Mouse (Mus musculus): Measurements from ENCODE around the gene Lgals1. TPM values are rescaled to one million over a fixed set of nuclear protein-coding genes. Genes with fewer than 3 reads are reported as not detected.

Gene Lgals1
- polyA plus RNA-seq, 1 experiment, result 251 TPM

DNA sequence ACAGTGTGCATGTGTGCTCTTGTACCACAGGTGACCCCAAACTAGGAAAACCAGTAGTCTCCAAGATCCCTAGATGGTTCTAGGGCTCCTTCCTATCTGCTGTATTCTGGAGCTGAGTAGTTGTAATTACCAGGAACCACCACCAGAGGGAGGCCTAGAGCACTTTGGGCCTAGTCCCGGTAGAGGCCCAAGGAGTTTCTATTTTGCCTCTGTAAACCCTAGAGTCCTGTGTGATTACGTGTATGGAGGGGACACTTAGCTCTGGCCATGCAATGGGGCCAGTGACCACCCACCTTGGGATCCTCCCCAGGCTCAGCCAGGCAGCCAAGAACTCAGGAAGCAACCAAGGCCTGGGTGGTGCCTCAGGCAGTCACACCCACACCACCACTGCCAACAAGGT lies 23.3 kb upstream of the Lgals1 start:
- WGBS, result 4% methylated on average over 2 of the region's 2 CpGs
- H3K4me1 ChIP-seq (ENCODE audit: control insufficient read depth, insufficient read depth, low read length), result peaks cover 3% of the 10 kb centered on the region
- no peak overlapping the region for H3K4me3 ChIP-seq (replicated peaks; ENCODE audit: extremely low read depth, low read depth, low read length)
- peak; percentile 79 for DNase-seq
- TF ChIP-seq POLR2A (IDR thresholded peaks at IDR 0.05; ENCODE audit: borderline replicate concordance, extremely low read depth, low read depth, low read length) (no peak), CTCF (IDR thresholded peaks at IDR 0.05; ENCODE audit: insufficient read depth, low read length) (peak; percentile 86)

DNA sequence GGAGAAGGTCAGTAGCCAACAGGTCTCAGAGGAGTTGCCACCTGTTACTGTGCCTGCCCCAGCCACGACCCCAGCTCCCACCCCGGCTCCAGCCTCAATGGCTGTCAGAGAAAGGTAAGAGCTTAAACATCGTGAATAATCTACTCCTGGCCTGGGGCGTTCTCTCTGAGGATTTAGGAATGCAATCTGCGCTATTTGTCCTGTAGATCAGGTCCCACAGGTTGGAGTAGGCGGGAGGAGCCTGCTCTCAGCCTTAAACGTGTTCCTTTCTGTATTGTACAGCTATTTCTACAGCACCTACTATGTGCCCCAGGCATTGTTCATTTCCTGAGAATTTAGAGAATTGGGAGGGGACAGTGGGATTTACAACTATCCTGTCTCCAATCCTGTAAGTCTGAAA lies 18.1 kb upstream of the Lgals1 start:
- WGBS, result 81% methylated on average over 7 of the region's 7 CpGs
- DNase-seq, result no peak
- H3K4me3 ChIP-seq (replicated peaks; ENCODE audit: extremely low read depth, low read depth, low read length), result no peak overlapping the region
- peaks cover 2% of the 10 kb centered on the region for H3K4me1 ChIP-seq (ENCODE audit: control insufficient read depth, insufficient read depth, low read length)
- TF ChIP-seq CTCF (IDR thresholded peaks at IDR 0.05; ENCODE audit: insufficient read depth, low read length), result no peak
- TF ChIP-seq POLR2A (IDR thresholded peaks at IDR 0.05; ENCODE audit: borderline replicate concordance, extremely low read depth, low read depth, low read length), result no peak

DNA sequence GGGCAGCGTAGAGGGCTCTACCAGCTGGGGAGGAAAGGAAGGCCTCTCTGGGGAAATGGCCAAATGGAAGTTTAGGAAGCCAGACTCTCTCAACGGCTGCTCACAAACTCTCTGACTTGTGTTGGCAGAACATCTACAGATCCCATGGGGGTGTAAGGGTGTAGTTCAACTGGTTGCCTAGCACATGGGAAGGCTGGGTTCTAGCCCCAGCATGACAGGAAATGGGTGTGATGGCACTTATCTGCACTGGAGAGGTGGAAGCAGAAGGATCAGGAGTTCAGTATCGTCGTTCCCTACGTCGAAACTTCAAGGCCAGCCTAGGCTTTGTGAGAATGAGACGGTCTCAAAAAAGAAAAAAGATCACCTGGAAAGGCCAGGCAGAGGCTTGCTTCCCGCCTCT lies 17.5 kb upstream of the Lgals1 start:
- H3K4me1 ChIP-seq (ENCODE audit: control insufficient read depth, insufficient read depth, low read length), result no peaks in the 10 kb centered on the region
- H3K4me3 ChIP-seq (replicated peaks; ENCODE audit: extremely low read depth, low read depth, low read length), result no peak overlapping the region
- WGBS, result 67% methylated on average over 8 of the region's 8 CpGs
- DNase-seq, result no peak
- no peak for TF ChIP-seq POLR2A (IDR thresholded peaks at IDR 0.05; ENCODE audit: borderline replicate concordance, extremely low read depth, low read depth, low read length)
- TF ChIP-seq CTCF (IDR thresholded peaks at IDR 0.05; ENCODE audit: insufficient read depth, low read length), result no peak

DNA sequence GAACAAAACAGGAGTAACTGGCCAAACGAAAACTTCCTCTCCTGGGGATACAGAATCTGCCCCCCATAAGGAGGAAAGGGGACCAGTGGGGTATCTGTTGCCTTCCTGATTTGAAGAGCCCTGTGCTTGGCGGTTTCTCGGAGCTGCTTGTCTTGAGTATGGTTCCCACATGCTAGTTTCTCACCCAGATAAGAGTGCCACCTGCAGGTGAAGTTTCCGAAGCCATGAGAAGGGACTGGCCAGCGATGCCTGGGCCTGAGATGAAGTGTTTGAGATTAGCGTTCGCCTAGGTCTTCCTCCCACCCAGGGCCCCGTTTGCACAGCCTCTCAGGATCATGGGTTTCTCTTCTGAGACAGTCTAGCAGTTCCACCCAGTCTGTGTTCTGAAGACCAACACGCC lies 14.5 kb upstream of the Lgals1 start:
- no peak for DNase-seq
- WGBS, result 38% methylated on average over 9 of the region's 9 CpGs
- Histone ChIP-seq H3K4me1 (ENCODE audit: control insufficient read depth, insufficient read depth, low read length) (no peaks in the 10 kb centered on the region; the same call in 1 of the 2 replicates), H3K4me3 (replicated peaks; ENCODE audit: extremely low read depth, low read depth, low read length) (no peak overlapping the region)
- TF ChIP-seq POLR2A (IDR thresholded peaks at IDR 0.05; ENCODE audit: borderline replicate concordance, extremely low read depth, low read depth, low read length) (no peak), CTCF (IDR thresholded peaks at IDR 0.05; ENCODE audit: insufficient read depth, low read length) (peak; percentile 32; the same call in 1 of the 2 replicates)

DNA sequence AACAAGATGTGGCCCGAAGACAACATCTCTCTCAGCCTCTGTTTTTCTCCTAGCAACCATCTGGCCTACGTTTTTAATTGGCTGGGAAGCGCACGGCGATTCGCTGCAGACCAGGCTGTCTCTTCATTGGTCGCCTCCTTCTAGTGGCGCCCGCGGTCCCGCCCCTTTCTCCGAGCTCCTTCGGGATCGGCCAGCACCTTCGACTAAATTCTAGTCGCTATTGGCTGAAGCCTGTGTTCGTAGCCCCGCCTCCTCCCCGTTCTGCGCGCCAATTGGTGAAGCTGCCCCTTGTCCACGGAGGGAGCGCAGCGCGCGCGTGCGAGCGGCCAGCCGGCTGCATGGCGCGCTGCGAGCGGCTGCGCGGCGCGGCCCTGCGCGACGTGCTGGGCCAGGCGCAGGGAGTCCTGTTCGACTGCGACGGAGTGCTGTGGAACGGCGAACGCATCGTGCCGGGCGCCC lies 12.9 kb upstream of the Lgals1 start, which contains the start of gene Pdxp:
Pdxp (plus strand) TSS at position 288 of the 459 bp plus-strand sequence.
- WGBS, result under 1% methylated on average over 51 of the region's 51 CpGs
- peak; percentile 74 for DNase-seq

DNA sequence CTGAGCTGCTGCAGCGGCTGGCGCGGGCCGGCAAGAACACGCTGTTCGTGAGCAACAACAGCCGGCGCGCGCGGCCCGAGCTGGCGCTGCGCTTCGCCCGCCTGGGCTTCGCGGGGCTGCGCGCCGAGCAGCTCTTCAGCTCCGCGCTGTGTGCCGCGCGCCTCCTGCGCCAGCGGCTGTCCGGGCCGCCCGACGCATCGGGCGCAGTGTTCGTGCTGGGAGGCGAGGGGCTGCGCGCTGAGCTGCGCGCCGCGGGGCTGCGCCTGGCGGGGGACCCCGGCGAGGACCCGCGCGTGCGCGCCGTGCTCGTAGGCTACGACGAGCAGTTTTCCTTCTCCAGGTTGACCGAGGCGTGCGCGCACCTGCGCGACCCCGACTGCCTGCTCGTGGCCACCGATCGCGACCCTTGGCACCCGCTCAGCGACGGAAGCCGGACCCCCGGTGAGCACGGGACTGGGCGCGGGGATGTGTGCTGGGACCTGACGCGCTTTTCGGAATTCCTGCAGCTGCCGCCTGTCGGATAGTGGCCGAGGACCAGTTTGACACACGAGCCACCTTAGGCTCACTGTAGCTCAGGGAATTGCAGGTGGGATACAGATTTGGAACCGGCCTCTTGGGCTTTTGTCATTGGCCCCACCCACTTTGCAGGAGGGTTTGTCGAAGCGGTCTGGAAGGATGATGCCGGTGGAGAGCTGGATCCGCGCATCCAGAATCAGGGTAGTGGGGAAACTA lies 12.3 kb upstream of the Lgals1 start:
- peak; percentile 18 for DNase-seq

More for the DNA sequence above, 12.9 kb upstream of the Lgals1 start, which contains the start of gene Pdxp:
- Histone ChIP-seq H3K4me1 (ENCODE audit: control insufficient read depth, insufficient read depth, low read length) (no peaks in the 10 kb centered on the region; the same call in 1 of the 2 replicates), H3K4me3 (replicated peaks; ENCODE audit: extremely low read depth, low read depth, low read length) (peak within 1 kb of the TSS; percentile 36)
- no peak for TF ChIP-seq CTCF (IDR thresholded peaks at IDR 0.05; ENCODE audit: insufficient read depth, low read length)
- peak; percentile 23; the same call in 1 of the 2 replicates for TF ChIP-seq POLR2A (IDR thresholded peaks at IDR 0.05; ENCODE audit: borderline replicate concordance, extremely low read depth, low read depth, low read length)

DNA sequence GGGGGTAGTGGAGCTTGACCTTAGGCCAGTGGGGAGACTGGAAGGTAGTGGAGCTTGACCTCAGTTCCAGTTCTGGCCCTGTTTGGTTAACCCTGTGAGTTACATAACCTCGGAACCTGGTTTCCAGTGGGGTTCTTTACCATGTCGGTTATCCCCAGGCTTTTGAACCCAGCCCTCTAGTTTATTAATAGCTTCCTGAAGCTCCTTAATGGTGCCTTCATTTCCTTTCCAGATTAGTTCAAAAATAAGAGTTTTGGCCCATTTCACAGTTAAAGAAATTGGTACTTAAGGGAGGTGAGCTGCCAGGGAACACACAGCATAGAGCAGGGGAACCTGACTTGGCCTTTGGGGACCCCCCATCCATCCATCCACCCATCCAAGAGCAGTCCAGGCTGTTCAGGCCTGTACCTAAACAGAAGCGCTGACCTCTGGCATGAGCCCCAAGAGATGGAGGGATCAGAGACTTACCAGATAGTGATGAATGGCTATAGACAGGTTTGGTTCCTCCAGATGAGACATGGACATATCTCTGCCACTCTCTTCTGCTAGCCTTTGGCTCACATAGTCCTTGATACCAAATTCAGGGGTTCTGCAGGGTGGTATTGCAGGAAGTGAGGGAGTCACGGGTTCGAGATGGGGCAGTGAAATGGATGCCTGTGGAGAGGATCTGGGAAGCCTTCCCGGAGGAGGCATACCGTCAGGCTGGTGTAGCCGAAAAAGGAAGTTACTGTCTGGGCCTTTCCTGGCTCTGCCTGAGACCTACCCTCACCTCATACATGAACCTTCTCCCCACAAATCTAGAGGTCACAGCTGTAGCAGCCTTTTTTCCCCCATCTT lies 11.5 kb upstream of the Lgals1 start:
- no peak for DNase-seq
- no peak for TF ChIP-seq POLR2A (IDR thresholded peaks at IDR 0.05; ENCODE audit: borderline replicate concordance, extremely low read depth, low read depth, low read length)
- TF ChIP-seq CTCF (IDR thresholded peaks at IDR 0.05; ENCODE audit: insufficient read depth, low read length), result no peak
- no peaks in the 10 kb centered on the region; the same call in 1 of the 2 replicates for H3K4me1 ChIP-seq (ENCODE audit: control insufficient read depth, insufficient read depth, low read length)
- WGBS, result 55% methylated on average over 8 of the region's 8 CpGs
- H3K4me3 ChIP-seq (replicated peaks; ENCODE audit: extremely low read depth, low read depth, low read length), result no peak overlapping the region

More for the DNA sequence above, 12.3 kb upstream of the Lgals1 start:
- TF ChIP-seq CTCF (IDR thresholded peaks at IDR 0.05; ENCODE audit: insufficient read depth, low read length) (no peak), POLR2A (IDR thresholded peaks at IDR 0.05; ENCODE audit: borderline replicate concordance, extremely low read depth, low read depth, low read length) (no peak)
- Histone ChIP-seq H3K4me1 (ENCODE audit: control insufficient read depth, insufficient read depth, low read length) (no peaks in the 10 kb centered on the region; the same call in 1 of the 2 replicates), H3K4me3 (replicated peaks; ENCODE audit: extremely low read depth, low read depth, low read length) (peak overlapping the region; percentile 36)
- 2% methylated on average over 83 of the region's 87 CpGs for WGBS

DNA sequence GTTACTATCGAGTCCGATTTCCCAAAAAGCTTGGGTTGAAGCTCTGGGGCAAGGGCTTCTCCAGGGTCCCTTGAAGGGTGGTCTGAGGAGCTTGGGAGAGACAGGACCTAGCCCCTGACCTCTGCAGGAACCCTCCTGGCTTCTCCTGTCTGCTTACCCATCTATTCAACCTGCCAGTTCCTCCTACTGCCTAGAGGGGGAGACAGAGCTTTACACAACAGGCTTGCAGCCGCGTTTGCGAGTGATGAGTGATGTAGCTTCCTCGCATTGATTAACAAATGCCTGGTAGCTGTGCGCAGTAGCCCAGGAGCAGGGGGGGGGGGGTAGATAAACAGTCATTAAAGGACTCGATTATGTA lies 10.9 kb upstream of the Lgals1 start:
- no peaks in the 10 kb centered on the region; the same call in 1 of the 2 replicates for H3K4me1 ChIP-seq (ENCODE audit: control insufficient read depth, insufficient read depth, low read length)
- TF ChIP-seq POLR2A (IDR thresholded peaks at IDR 0.05; ENCODE audit: borderline replicate concordance, extremely low read depth, low read depth, low read length) (no peak), CTCF (IDR thresholded peaks at IDR 0.05; ENCODE audit: insufficient read depth, low read length) (peak; percentile 99)
- WGBS, result 5% methylated on average over 8 of the region's 8 CpGs
- DNase-seq, result peak; percentile 51
- H3K4me3 ChIP-seq (replicated peaks; ENCODE audit: extremely low read depth, low read depth, low read length), result no peak overlapping the region

DNA sequence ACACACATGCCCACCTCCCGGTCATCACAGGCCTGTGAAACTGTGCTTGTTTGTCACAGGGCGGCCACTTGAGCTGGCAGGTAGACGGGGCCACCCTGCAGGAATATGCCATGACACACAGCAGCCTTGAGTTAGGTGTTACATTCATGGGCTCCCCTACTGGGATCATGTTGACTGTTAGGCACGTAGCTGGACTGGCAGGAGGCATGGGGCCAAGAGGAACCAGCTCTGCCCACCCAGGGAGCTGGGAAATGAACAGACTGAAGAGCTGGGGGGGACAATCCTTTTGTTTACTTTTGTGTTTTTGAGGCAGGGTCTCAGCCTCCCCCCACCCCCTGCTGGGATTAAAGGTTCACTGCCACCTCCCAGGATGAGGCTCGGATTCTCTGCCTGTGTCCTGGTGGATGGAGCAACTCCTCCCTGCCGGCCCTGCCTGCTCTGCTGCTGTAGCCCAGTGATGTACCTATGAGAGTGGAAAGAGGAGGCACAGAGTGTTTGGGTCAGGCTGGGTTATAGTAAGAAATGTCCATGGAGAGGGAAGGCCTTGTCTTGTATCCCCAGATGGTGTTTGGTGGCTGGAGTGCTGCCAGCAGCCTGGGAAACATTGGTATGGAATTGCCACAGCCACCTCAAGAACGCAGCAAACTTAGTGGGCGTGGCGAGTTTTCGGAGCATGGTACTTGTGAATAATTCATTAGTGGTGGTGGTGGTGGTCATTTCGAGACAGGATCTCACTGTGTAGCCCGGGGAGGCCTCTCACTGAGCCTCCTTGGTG lies 10.3 kb upstream of the Lgals1 start:
- no peak for TF ChIP-seq POLR2A (IDR thresholded peaks at IDR 0.05; ENCODE audit: borderline replicate concordance, extremely low read depth, low read depth, low read length)
- TF ChIP-seq CTCF (IDR thresholded peaks at IDR 0.05; ENCODE audit: insufficient read depth, low read length), result no peak
- Histone ChIP-seq H3K4me3 (replicated peaks; ENCODE audit: extremely low read depth, low read depth, low read length) (no peak overlapping the region), H3K4me1 (ENCODE audit: control insufficient read depth, insufficient read depth, low read length) (no peaks in the 10 kb centered on the region; the same call in 1 of the 2 replicates)
- 72% methylated on average over 12 of the region's 12 CpGs for WGBS
- no peak for DNase-seq
